Mouse (Mus musculus) hindbrain, embryonic 10.5 days (tissue): ENCODE results near the gene Gm4131. TPM values are rescaled to one million over a fixed set of nuclear protein-coding genes. Genes with fewer than 3 reads are reported as not detected.
A peak's percentile ranks its signal among the peaks of the same experiment; 100 is the strongest.

Experiments used
- DNase-seq: peaks from one replicate; pipeline ENCODE4 v3.0.0-alpha.2; 2017; ENCODE audit warnings: low spot score
- H3K27ac ChIP-seq: fragments of 300-500 bp; sonication (generic); 2 replicates; pipeline ENCODE4 v1.5.1; 2016; ENCODE audit warnings: mild to moderate bottlenecking, moderate library complexity
- H3K27me3 ChIP-seq: fragments of 300-500 bp; sonication (generic); 2 replicates; pipeline ENCODE4 v1.6.1; 2016; ENCODE audit warnings: mild to moderate bottlenecking; ENCODE audit not compliant: poor library complexity, insufficient read depth, severe bottlenecking
- H3K36me3 ChIP-seq: fragments of 300-500 bp; sonication (generic); 2 replicates; pipeline ENCODE4 v1.6.1; 2016; ENCODE audit warnings: mild to moderate bottlenecking, moderate library complexity
- H3K4me1 ChIP-seq: fragments of 300-500 bp; sonication (generic); replicated peaks from 2 replicates; pipeline ENCODE4 v1.6.1; 2016; ENCODE audit warnings: mild to moderate bottlenecking
- H3K4me3 ChIP-seq: fragments of 300-500 bp; sonication (generic); 2 replicates; pipeline ENCODE4 v1.5.1; 2016; ENCODE audit warnings: mild to moderate bottlenecking, moderate library complexity
- H3K9me3 ChIP-seq: fragments of 300-500 bp; sonication (generic); 2 replicates; pipeline ENCODE4 v1.6.1; 2016; ENCODE audit warnings: mild to moderate bottlenecking, moderate library complexity
- WGBS: fragments of 180-500 bp; shearing (Covaris S2); methylation state at CpG from one replicate; pipeline ENCODE4 v1.1.7; 2016; 5-methylcytosine and 5-hydroxymethylcytosine counted together
- polyA plus RNA-seq: library from polyadenylated mRNA; unstranded; fragments of >200 nt; fragmentation: Nextera tagmentation; extraction: Ambion mirVana; gene quantifications from 2 replicates; pipeline ENCODE4 v1.2.1, GENCODE M21; 2016

The Gm4131 gene
- polyA plus RNA-seq, 1 experiment from 2014 or later = not detected

GRCm38 (mm10) chr14:62569463-62569862 lies 2.7 kb upstream of the Gm4131 start:
- Histone ChIP-seq H3K27ac (no peak overlapping the region), H3K4me1 (peaks cover 8% of the 10 kb centered on the region), H3K4me3 (no peak overlapping the region), H3K36me3 (no peaks in the 10 kb centered on the region), H3K9me3 (no peaks in the 10 kb centered on the region), H3K27me3 (peaks cover 5% of the 10 kb centered on the region; the same call in 1 of the 2 replicates)
- no peak for DNase-seq
- WGBS = 93% methylated on average over 5 of the region's 5 CpGs

GRCm38 (mm10) chr14:62563679-62564078 lies 3.0 kb downstream of the Gm4131 start:
- peaks cover 9% of the 10 kb centered on the region; the same call in 1 of the 2 replicates for H3K27me3 ChIP-seq
- DNase-seq = no peak
- WGBS = 87% methylated on average over 7 of the region's 7 CpGs

GRCm38 (mm10) chr14:62561875-62562748 lies 4.6 kb downstream of the Gm4131 start:
- no peak overlapping the region for H3K27ac ChIP-seq
- no peaks in the 10 kb centered on the region for H3K36me3 ChIP-seq
- DNase-seq = no peak
- no peak overlapping the region for H3K4me3 ChIP-seq
- peaks cover 10% of the 10 kb centered on the region for H3K4me1 ChIP-seq
- H3K27me3 ChIP-seq = peaks cover 20% of the 10 kb centered on the region
- WGBS = 59% methylated on average over 17 of the region's 17 CpGs
- no peaks in the 10 kb centered on the region for H3K9me3 ChIP-seq

More at GRCm38 (mm10) chr14:62563679-62564078, 3.0 kb downstream of the Gm4131 start:
- no peak overlapping the region for H3K27ac ChIP-seq
- no peak overlapping the region for H3K4me3 ChIP-seq
- H3K9me3 ChIP-seq = no peaks in the 10 kb centered on the region
- H3K36me3 ChIP-seq = no peaks in the 10 kb centered on the region
- H3K4me1 ChIP-seq = peaks cover 10% of the 10 kb centered on the region

GRCm38 (mm10) chr14:62557111-62557510 lies 9.6 kb downstream of the Gm4131 start:
- Histone ChIP-seq H3K27ac (no peak overlapping the region), H3K9me3 (no peaks in the 10 kb centered on the region), H3K27me3 (peaks cover 51% of the 10 kb centered on the region), H3K36me3 (no peaks in the 10 kb centered on the region), H3K4me1 (peaks cover 29% of the 10 kb centered on the region), H3K4me3 (no peak overlapping the region)
- DNase-seq = no peak
- 84% methylated on average over 3 of the region's 3 CpGs for WGBS

GRCm38 (mm10) chr14:62555840-62556810 lies 10.6 kb downstream of the Gm4131 start:
- H3K4me1 ChIP-seq = peaks cover 22% of the 10 kb centered on the region
- WGBS = 11% methylated on average over 38 of the region's 38 CpGs
- DNase-seq = no peak
- peaks cover 51% of the 10 kb centered on the region for H3K27me3 ChIP-seq
- peak overlapping the region; percentile 73 for H3K4me3 ChIP-seq
- no peaks in the 10 kb centered on the region for H3K36me3 ChIP-seq
- H3K9me3 ChIP-seq = no peaks in the 10 kb centered on the region
- H3K27ac ChIP-seq = peak overlapping the region; percentile 87

GRCm38 (mm10) chr14:62555309-62555829 lies 11.4 kb downstream of the Gm4131 start, which contains the start of gene Fam124a:
TSS of gene Fam124a (plus strand) at chr14:62555737.
- peak within 1 kb of the TSS; percentile 87 for H3K27ac ChIP-seq
- under 1% methylated on average over 51 of the region's 51 CpGs for WGBS
- peak; percentile 75 for DNase-seq
- H3K27me3 ChIP-seq = peaks cover 51% of the 10 kb centered on the region
- H3K9me3 ChIP-seq = no peaks in the 10 kb centered on the region
- peak within 1 kb of the TSS; percentile 73 for H3K4me3 ChIP-seq
- no peaks in the 10 kb centered on the region for H3K36me3 ChIP-seq
- H3K4me1 ChIP-seq = peaks cover 27% of the 10 kb centered on the region

GRCm38 (mm10) chr14:62553786-62554185 lies 12.9 kb downstream of the Gm4131 start:
- Histone ChIP-seq H3K27ac (no peak overlapping the region), H3K4me3 (no peak overlapping the region), H3K27me3 (peaks cover 51% of the 10 kb centered on the region), H3K9me3 (no peaks in the 10 kb centered on the region), H3K36me3 (no peaks in the 10 kb centered on the region), H3K4me1 (peaks cover 37% of the 10 kb centered on the region)
- 90% methylated on average over 5 of the region's 5 CpGs for WGBS
- DNase-seq = no peak

- DNase-seq = no peak
- no peak overlapping the region for H3K27ac ChIP-seq
- WGBS = 91% methylated on average over 4 of the region's 4 CpGs
- H3K4me3 ChIP-seq = no peak overlapping the region
- H3K36me3 ChIP-seq = no peaks in the 10 kb centered on the region
- H3K4me1 ChIP-seq = peaks cover 37% of the 10 kb centered on the region
- H3K27me3 ChIP-seq = peaks cover 45% of the 10 kb centered on the region
- H3K9me3 ChIP-seq = no peaks in the 10 kb centered on the region
Measured at GRCm38 (mm10) chr14:62552771-62553170, 13.9 kb downstream of the Gm4131 start.

- peaks cover 23% of the 10 kb centered on the region for H3K27me3 ChIP-seq
- peaks cover 19% of the 10 kb centered on the region for H3K4me1 ChIP-seq
- WGBS = 39% methylated on average over 4 of the region's 4 CpGs
- DNase-seq = no peak
- no peak overlapping the region for H3K27ac ChIP-seq
- H3K4me3 ChIP-seq = no peak overlapping the region
- H3K9me3 ChIP-seq = no peaks in the 10 kb centered on the region
- H3K36me3 ChIP-seq = no peaks in the 10 kb centered on the region
Measured at GRCm38 (mm10) chr14:62550121-62550520, 16.6 kb downstream of the Gm4131 start.

GRCm38 (mm10) chr14:62546746-62547145 lies 20.0 kb downstream of the Gm4131 start:
- Histone ChIP-seq H3K4me3 (no peak overlapping the region), H3K36me3 (no peaks in the 10 kb centered on the region), H3K27ac (no peak overlapping the region), H3K4me1 (peaks cover 14% of the 10 kb centered on the region), H3K27me3 (no peaks in the 10 kb centered on the region; the same call in 1 of the 2 replicates), H3K9me3 (no peaks in the 10 kb centered on the region)
- WGBS = 53% methylated on average over 4 of the region's 4 CpGs
- DNase-seq = no peak

- DNase-seq = no peak
- WGBS = 88% methylated on average over 6 of the region's 6 CpGs
- no peak overlapping the region for H3K27ac ChIP-seq
- H3K9me3 ChIP-seq = no peaks in the 10 kb centered on the region
- no peaks in the 10 kb centered on the region for H3K36me3 ChIP-seq
- H3K4me3 ChIP-seq = no peak overlapping the region
- H3K27me3 ChIP-seq = no peaks in the 10 kb centered on the region; the same call in 1 of the 2 replicates
- H3K4me1 ChIP-seq = peaks cover 14% of the 10 kb centered on the region
Measured at GRCm38 (mm10) chr14:62546296-62546695, 20.4 kb downstream of the Gm4131 start.

GRCm38 (mm10) chr14:62541751-62542150 lies 25.0 kb downstream of the Gm4131 start:
- Histone ChIP-seq H3K36me3 (no peaks in the 10 kb centered on the region), H3K4me3 (no peak overlapping the region), H3K27me3 (no peaks in the 10 kb centered on the region), H3K27ac (no peak overlapping the region), H3K4me1 (no peaks in the 10 kb centered on the region), H3K9me3 (no peaks in the 10 kb centered on the region)
- 80% methylated on average over 1 of the region's 1 CpGs for WGBS
- no peak for DNase-seq
